Mouse (Mus musculus) thymus, adult 2 months (tissue): ENCODE results near the gene B3galt4.

ENCODE experiments used
- CTCF ChIP-seq: fragments of 200-500 bp; IDR thresholded peaks from 2 replicates; pipeline ENCODE4 v1.5.1; 2012; ENCODE audit warnings: mild to moderate bottlenecking, control low read depth, low read length, moderate library complexity, borderline replicate concordance; ENCODE audit not compliant: control insufficient read depth, poor library complexity, insufficient read depth; ENCODE audit errors: extremely low read depth
- POLR2A ChIP-seq: fragments of 200-500 bp; IDR thresholded peaks from 2 replicates; pipeline ENCODE4 v1.6.1; 2012; ENCODE audit warnings: mild to moderate bottlenecking, low read length, control low read depth, moderate library complexity; ENCODE audit not compliant: control insufficient read depth, poor library complexity, insufficient read depth; ENCODE audit errors: extremely low read depth

GRCm38 (mm10) chr17:33953310-33953709 lies 2.0 kb upstream of the B3galt4 start:
- no peak for TF ChIP-seq CTCF
- no peak for TF ChIP-seq POLR2A
